Mouse (Mus musculus): Measurements from ENCODE around the gene Scrg1. TPM values are rescaled to one million over a fixed set of nuclear protein-coding genes. Genes with fewer than 3 reads are reported as not detected.

Scrg1 gene
- total and polyA plus RNA-seq, 3 experiments, result not detected

DNA sequence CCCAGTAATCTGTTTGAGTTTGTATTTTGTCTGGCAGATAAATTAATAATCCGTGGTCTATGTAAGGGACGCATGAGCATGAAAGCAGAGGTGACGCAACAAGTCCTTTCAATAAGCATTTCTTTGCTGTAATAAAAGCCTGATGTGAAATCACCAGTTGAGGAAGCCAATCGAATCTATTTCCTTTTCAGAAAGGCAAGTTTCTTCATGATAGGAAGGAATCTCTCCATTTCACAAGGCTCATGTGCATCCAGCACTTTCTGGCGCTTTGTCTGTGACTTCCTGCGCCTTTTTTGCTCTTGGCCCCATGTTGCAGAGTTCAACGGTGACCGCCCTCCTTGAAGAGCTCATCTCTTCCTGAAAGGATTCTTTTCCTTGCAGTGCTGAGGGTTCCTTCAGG lies 24.0 kb downstream of the Scrg1 start:
- no peak overlapping the region for H3K9ac ChIP-seq (ENCODE audit: control insufficient read depth, low read depth, low read length, poor library complexity, severe bottlenecking)
- no peaks in the 10 kb centered on the region for H3K27me3 ChIP-seq (ENCODE audit: control insufficient read depth in 1 of 2, insufficient read depth in 2 of 2, low read length in 2 of 2)
- peaks cover 0 to 2% of the 10 kb centered on the region in 2 experiments; a peak in 2 of 4 replicates for H3K36me3 ChIP-seq (ENCODE audit: control insufficient read depth in 1 of 2, insufficient read depth in 2 of 2, low read length in 2 of 2)
- TF ChIP-seq NRF1 (IDR thresholded peaks at IDR 0.05; ENCODE audit: insufficient read depth, low read depth, low read length, poor library complexity, severe bottlenecking) (no peak), MYC (IDR thresholded peaks at IDR 0.05; ENCODE audit: low read depth, low read length) (no peak), CTCF (IDR thresholded peaks at IDR 0.05 in 2 of 3, conservative IDR thresholded peaks at IDR 0.05 in 1 of 3; ENCODE audit: control insufficient read depth in 1 of 3, insufficient read depth in 1 of 3, low read depth in 2 of 3, low read length in 3 of 3, poor library complexity in 1 of 3, severe bottlenecking in 1 of 3) (no peak), CHD2 (IDR thresholded peaks at IDR 0.05; ENCODE audit: low read length) (no peak), ZMIZ1 (IDR thresholded peaks at IDR 0.05; ENCODE audit: low read depth, low read length) (no peak), SMC3 (IDR thresholded peaks at IDR 0.05; ENCODE audit: low read depth, low read length) (no peak), TBP (IDR thresholded peaks at IDR 0.05; ENCODE audit: low read depth, low read length) (no peak), MEF2A (IDR thresholded peaks at IDR 0.05; ENCODE audit: extremely low read depth, insufficient replicate concordance, low read depth, low read length, poor library complexity, severe bottlenecking) (no peak), ZKSCAN1 (IDR thresholded peaks at IDR 0.05; ENCODE audit: low read depth, low read length) (no peak), NELFE (IDR thresholded peaks at IDR 0.05; ENCODE audit: low read depth, low read length) (no peak), POLR2AphosphoS2 (IDR thresholded peaks at IDR 0.05; ENCODE audit: low read length) (no peak), MAZ (IDR thresholded peaks at IDR 0.05; ENCODE audit: low read depth, low read length) (no peak), HCFC1 (IDR thresholded peaks at IDR 0.05; ENCODE audit: low read depth, low read length) (no peak), MAFK (IDR thresholded peaks at IDR 0.05; ENCODE audit: borderline replicate concordance, low read depth, low read length) (no peak), ZNF384 (IDR thresholded peaks at IDR 0.05; ENCODE audit: low read depth, low read length) (no peak)
- no peaks in the 10 kb centered on the region for H3K9me3 ChIP-seq (replicated peaks; ENCODE audit: insufficient read depth, low read length)
- no peaks in the 10 kb centered on the region for H3K79me2 ChIP-seq (ENCODE audit: control insufficient read depth, insufficient read depth, low read length, poor library complexity)
- no peak overlapping the region for H3K27ac ChIP-seq (ENCODE audit: control insufficient read depth, low read depth, low read length)
- no peak for DNase-seq (ENCODE audit: low read depth, low spot score)
- no peaks in the 10 kb centered on the region for H3K4me1 ChIP-seq (ENCODE audit: control insufficient read depth in 1 of 2, insufficient read depth in 2 of 2, low read length in 2 of 2)
- H3K4me3 ChIP-seq (ENCODE audit: control insufficient read depth in 1 of 2, insufficient read depth in 1 of 2, low read depth in 2 of 2, low read length in 2 of 2), result no peak overlapping the region

DNA sequence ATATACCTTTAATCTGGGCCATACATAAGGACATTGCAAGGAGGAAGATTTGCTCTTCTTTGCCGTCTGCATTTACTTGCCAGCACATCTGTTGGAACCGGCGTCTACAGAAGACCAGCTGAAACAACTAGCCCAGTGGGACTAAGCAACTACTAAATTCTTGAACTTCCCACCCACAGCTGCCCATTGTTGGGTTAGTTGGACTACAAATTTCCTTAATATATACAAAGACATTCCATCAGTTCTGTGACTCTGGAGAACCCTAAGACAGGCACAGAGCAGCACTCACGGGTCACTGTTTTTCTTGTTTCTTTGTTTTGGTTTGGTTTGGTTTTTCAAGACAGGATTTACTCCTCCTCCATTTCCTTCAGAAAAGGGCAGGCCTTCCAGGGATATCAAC lies 24.9 kb downstream of the Scrg1 start:
- no peak overlapping the region for H3K9ac ChIP-seq (ENCODE audit: control insufficient read depth, low read depth, low read length, poor library complexity, severe bottlenecking)
- H3K4me1 ChIP-seq (ENCODE audit: control insufficient read depth in 1 of 2, insufficient read depth in 2 of 2, low read length in 2 of 2), result peaks cover 3% of the 10 kb centered on the region in 2 experiments; a peak in 1 of 4 replicates
- H3K9me3 ChIP-seq (replicated peaks; ENCODE audit: insufficient read depth, low read length), result no peaks in the 10 kb centered on the region
- peaks cover 1% of the 10 kb centered on the region; the same call in 1 of the 2 replicates for H3K79me2 ChIP-seq (ENCODE audit: control insufficient read depth, insufficient read depth, low read length, poor library complexity)
- TF ChIP-seq NRF1 (IDR thresholded peaks at IDR 0.05; ENCODE audit: insufficient read depth, low read depth, low read length, poor library complexity, severe bottlenecking), result no peak
- TF ChIP-seq CHD2 (IDR thresholded peaks at IDR 0.05; ENCODE audit: low read length), result no peak
- TF ChIP-seq ELF1 (IDR thresholded peaks at IDR 0.05; ENCODE audit: low read depth, low read length), result no peak
- TF ChIP-seq SIN3A (IDR thresholded peaks at IDR 0.05; ENCODE audit: low read length), result no peak
- TF ChIP-seq MYC (IDR thresholded peaks at IDR 0.05; ENCODE audit: low read depth, low read length), result no peak
- TF ChIP-seq MAZ (IDR thresholded peaks at IDR 0.05; ENCODE audit: low read depth, low read length), result no peak
- no peak for TF ChIP-seq ZKSCAN1 (IDR thresholded peaks at IDR 0.05; ENCODE audit: low read depth, low read length)
- no peak for DNase-seq (ENCODE audit: low read depth, low spot score)
- H3K27ac ChIP-seq (ENCODE audit: control insufficient read depth, low read depth, low read length), result no peak overlapping the region
- H3K27me3 ChIP-seq (ENCODE audit: control insufficient read depth in 1 of 2, insufficient read depth in 2 of 2, low read length in 2 of 2), result no peaks in the 10 kb centered on the region
- no peak overlapping the region for H3K4me3 ChIP-seq (ENCODE audit: control insufficient read depth in 1 of 2, insufficient read depth in 1 of 2, low read depth in 2 of 2, low read length in 2 of 2)
- peaks cover 2 to 4% of the 10 kb centered on the region in 2 experiments for H3K36me3 ChIP-seq (ENCODE audit: control insufficient read depth in 1 of 2, insufficient read depth in 2 of 2, low read length in 2 of 2)
